Mouse (Mus musculus) lung, adult 2 months (tissue): Measurements from ENCODE around the gene Gm10382.

ENCODE experiments used
- CTCF ChIP-seq: fragments of 200-500 bp; IDR thresholded peaks from 2 replicates; pipeline ENCODE4 v1.5.1; 2011; ENCODE audit warnings: mild to moderate bottlenecking, low read length, control low read depth; ENCODE audit not compliant: insufficient read depth
- POLR2A ChIP-seq: fragments of 200-500 bp; IDR thresholded peaks from 2 replicates; pipeline ENCODE4 v1.6.1; 2011; ENCODE audit warnings: low read depth, mild to moderate bottlenecking, control low read depth, low read length, borderline replicate concordance; ENCODE audit errors: extremely low read depth

GRCm38 (mm10) chr5:125381954-125382672 is 7.0 kb upstream of the Gm10382 start:
- TF ChIP-seq POLR2A (no peak), CTCF (no peak)
